Mouse (Mus musculus): Measurements from ENCODE around the gene Pabpc6.

GRCm38 (mm10) chr17:9631081-9631480 is 38.4 kb downstream of the Pabpc6 start:
- TF ChIP-seq CTCF (IDR thresholded peaks at IDR 0.05; ENCODE audit: low read depth, low read length) (no peak), POLR2A (IDR thresholded peaks at IDR 0.05; ENCODE audit: borderline replicate concordance, low read depth, low read length) (no peak)

Measured in bone marrow macrophage, adult 2 months (primary cell).